In the genomic region with DNA sequence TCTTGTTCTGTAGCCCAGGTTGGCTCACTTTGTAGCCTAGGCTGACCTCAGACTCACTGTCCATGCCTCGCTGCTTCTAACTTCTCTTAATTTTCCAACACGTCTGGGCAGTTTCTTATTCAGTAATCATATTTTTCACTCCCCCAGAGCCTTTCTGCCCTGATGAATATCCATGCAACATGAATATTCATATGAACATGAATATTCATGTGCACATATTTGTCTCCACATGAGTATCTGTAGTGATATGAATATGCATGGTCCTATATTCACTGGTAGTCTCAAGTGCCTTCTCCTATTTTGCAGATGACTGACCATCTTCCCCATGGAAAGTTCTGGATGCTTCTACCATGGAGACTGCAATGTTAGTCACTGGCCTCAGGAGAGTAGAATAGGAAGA, we compare ENCODE assay signal across 24 mouse cellular contexts. TPM values are rescaled to one million over a fixed set of nuclear protein-coding genes. Genes with fewer than 3 reads are reported as not detected.
DNase-seq lines count a peak whose midpoint lies in the region; ATAC-seq and TF ChIP-seq lines count a peak whose summit lies in the region.
"Had no signal": no experiment of that assay in that cellular context is flagged by ENCODE, and none has a peak within 500 bp of the region (broad histone marks: within the 10 kb centered on the region; RNA-seq: fewer than 3 reads in every experiment).

No protein-coding gene starts in this region.

- H3K4me2 ChIP-seq in forebrain, embryonic 14.5 days (ENCODE audit: low read length) = no peak overlapping the region
- no peak overlapping the region for H3K4me2 ChIP-seq in kidney, embryonic 15.5 days
- H3K4me2 ChIP-seq: heart, embryonic 13.5 days had no signal

- H3K9ac ChIP-seq in forebrain, embryonic 14.5 days (ENCODE audit: low read length) = no peak overlapping the region
- H3K9ac ChIP-seq in kidney, embryonic 15.5 days = no peak overlapping the region
- H3K9ac ChIP-seq: heart, embryonic 13.5 days had no signal

- peaks cover 61% of the 10 kb centered on the region for H3K36me3 ChIP-seq in forebrain, embryonic 14.5 days (ENCODE audit: control insufficient read depth, insufficient read depth, low read length)
- H3K36me3 ChIP-seq in forebrain, embryonic 10.5 days (replicated peaks) = peaks cover 85% of the 10 kb centered on the region
- H3K36me3 ChIP-seq in kidney, embryonic 15.5 days = peaks cover 66% of the 10 kb centered on the region

- no peak overlapping the region for H3K4me3 ChIP-seq in forebrain, embryonic 14.5 days (ENCODE audit: low read depth, low read length)
- H3K4me3 ChIP-seq in forebrain, embryonic 10.5 days = no peak overlapping the region
- no peak overlapping the region for H3K4me3 ChIP-seq in layer of hippocampus, adult 2 months
- no peak overlapping the region for H3K4me3 ChIP-seq in kidney, embryonic 15.5 days (replicated peaks)
- H3K4me3 ChIP-seq: heart, adult 2 months; heart, embryonic 13.5 days; limb, embryonic 10.5 days had no signal

- H3K27me3 ChIP-seq in forebrain, embryonic 14.5 days (replicated peaks; ENCODE audit: control insufficient read depth, insufficient read depth, low read length) = no peaks in the 10 kb centered on the region
- H3K27me3 ChIP-seq in forebrain, embryonic 10.5 days (ENCODE audit: poor library complexity, severe bottlenecking) = no peaks in the 10 kb centered on the region
- no peaks in the 10 kb centered on the region for H3K27me3 ChIP-seq in kidney, embryonic 15.5 days
- H3K27me3 ChIP-seq: heart, embryonic 13.5 days; Patski had no signal

- no peak for DNase-seq in forebrain, embryonic 14.5 days (ENCODE audit: low spot score)
- DNase-seq in forebrain, embryonic 10.5 days (ENCODE audit: extremely low spot score, low spot score) = no peak
- no peak for DNase-seq in layer of hippocampus, adult 2 months (ENCODE audit: low spot score in 2 of 2)
- no peak for DNase-seq in layer of hippocampus, postnatal 36 days
- DNase-seq in A20 (ENCODE audit: low read depth, low spot score) = peak; percentile 27
- DNase-seq in brain, embryonic 14.5 days (ENCODE audit: low read depth) = peak; percentile 39
- no peak for DNase-seq in urinary bladder, postnatal 4 days (ENCODE audit: low spot score in 2 of 2)
- DNase-seq: cerebellum, adult 2 months; cerebellum, postnatal 36 days; gastrocnemius, postnatal 14 days; heart, adult 2 months; heart, postnatal 14 days; kidney, postnatal 4 days; lung, adult 2 months; lung, postnatal 14 days; midbrain, embryonic 14.5 days had no signal

- no peaks in the 10 kb centered on the region for H3K4me1 ChIP-seq in forebrain, embryonic 14.5 days (ENCODE audit: control insufficient read depth, insufficient read depth, low read length)
- no peaks in the 10 kb centered on the region for H3K4me1 ChIP-seq in forebrain, embryonic 10.5 days
- no peaks in the 10 kb centered on the region for H3K4me1 ChIP-seq in kidney, embryonic 15.5 days
- H3K4me1 ChIP-seq: limb, embryonic 10.5 days had no signal

- TF ChIP-seq CTCF in layer of hippocampus, adult 2 months (conservative IDR thresholded peaks at IDR 0.05) = no peak
- TF ChIP-seq CTCF in brain, embryonic 14.5 days (IDR thresholded peaks at IDR 0.05; ENCODE audit: borderline replicate concordance, extremely low read depth, insufficient read depth, insufficient read length) = no peak

- 72% methylated on average over 2 of the region's 2 CpGs for WGBS in forebrain, embryonic 14.5 days
- WGBS in forebrain, embryonic 10.5 days = 93% methylated on average over 2 of the region's 2 CpGs
- WGBS in kidney, embryonic 15.5 days = 91% methylated on average over 2 of the region's 2 CpGs

- H3K27ac ChIP-seq in forebrain, embryonic 14.5 days (ENCODE audit: low read depth, low read length) = no peak overlapping the region
- H3K27ac ChIP-seq in forebrain, embryonic 10.5 days = no peak overlapping the region
- H3K27ac ChIP-seq in layer of hippocampus, adult 2 months = peak overlapping the region; percentile 58; the same call in 1 of the 2 replicates
- H3K27ac ChIP-seq in kidney, embryonic 15.5 days = no peak overlapping the region
- H3K27ac ChIP-seq: heart, adult 2 months; heart, embryonic 13.5 days; limb, embryonic 10.5 days had no signal

- H3K9me3 ChIP-seq in forebrain, embryonic 14.5 days (replicated peaks; ENCODE audit: control insufficient read depth, low read length) = no peaks in the 10 kb centered on the region
- peaks cover 5% of the 10 kb centered on the region; the same call in 1 of the 2 replicates for H3K9me3 ChIP-seq in forebrain, embryonic 10.5 days
- no peaks in the 10 kb centered on the region for H3K9me3 ChIP-seq in kidney, embryonic 15.5 days (replicated peaks)
- H3K9me3 ChIP-seq: limb, embryonic 10.5 days had no signal

- no peak for TF ChIP-seq POLR2A in brain, embryonic 14.5 days (IDR thresholded peaks at IDR 0.05; ENCODE audit: borderline replicate concordance, extremely low read depth, insufficient read depth, insufficient read length, poor library complexity, severe bottlenecking)

- 0 out of 2 replicates have a peak, but pooled peaks have one; percentile 58 for ATAC-seq in forebrain, embryonic 14.5 days
- ATAC-seq in kidney, embryonic 15.5 days (replicated peaks; ENCODE audit: low FRiP score) = no peak
- ATAC-seq: intestine, postnatal 0 days; Patski had no signal

RNA-seq across cellular contexts. Expression of gene Clip2, which starts 31.1 kb away (rescaled TPM):
- polyA plus RNA-seq in forebrain, embryonic 14.5 days (2014; fragmentation: Nextera tagmentation; extraction: Ambion mirVana) = 11.1 and 15.6 TPM in 2 replicates
- polyA plus RNA-seq in forebrain, embryonic 10.5 days (2016; fragmentation: Nextera tagmentation; extraction: Ambion mirVana) = 4.2 and 4.5 TPM in 2 replicates
- total RNA-seq in layer of hippocampus, adult 2 months (2021) = 10 to 100 TPM; 90.0 to 99.3 TPM
- total RNA-seq in layer of hippocampus, postnatal 36 days (2021) = 100 to 1,000 TPM in 1 of 2 experiments, 10 to 100 TPM in 1; 96.7 to 105 TPM
- polyA plus RNA-seq in brain, embryonic 14.5 days (2012; rRNA removed) = 77.0 and 115 TPM in 2 replicates
- polyA plus RNA-seq in kidney, embryonic 15.5 days (2015; fragmentation: Nextera tagmentation; extraction: Ambion mirVana) = 3.9 and 4.2 TPM in 2 replicates

RNA-seq across cellular contexts. Expression of gene Syna, which starts 38.8 kb away (rescaled TPM):
- 0.10 TPM in 1 of 2 replicates, not detected in the other for polyA plus RNA-seq in forebrain, embryonic 14.5 days (2014; fragmentation: Nextera tagmentation; extraction: Ambion mirVana)
- 0.10 TPM in 1 of 2 replicates, not detected in the other for polyA plus RNA-seq in forebrain, embryonic 10.5 days (2016; fragmentation: Nextera tagmentation; extraction: Ambion mirVana)
- total RNA-seq in layer of hippocampus, adult 2 months (2021) = 1 to 10 TPM; 5.4 to 6.8 TPM
- total RNA-seq in layer of hippocampus, postnatal 36 days (2021) = 1 to 10 TPM; 5.1 to 5.2 TPM
- 0.04 and 0.06 TPM in 2 replicates for polyA plus RNA-seq in brain, embryonic 14.5 days (2012; rRNA removed)
- polyA plus RNA-seq in kidney, embryonic 15.5 days (2015; fragmentation: Nextera tagmentation; extraction: Ambion mirVana) = 0.32 TPM in 2 replicates
- total RNA-seq: adrenal gland, adult 18-20 months; heart, adult 2 months; heart, postnatal 14 days had no signal
- polyA plus RNA-seq: heart, adult 2 months; heart, embryonic 13.5 days; neural tube, embryonic 14.5 days; spleen, adult 2 months had no signal

Comparison
In these comparisons a context has a peak if more than half of its experiments do, and no peak if none do; other contexts are left out.
1. DNase-seq: peak in A20 (single experiment) and brain, embryonic 14.5 days (single experiment); none in forebrain, embryonic 14.5 days (single experiment), forebrain, embryonic 10.5 days (single experiment), layer of hippocampus, adult 2 months (0 of 2), layer of hippocampus, postnatal 36 days (0 of 2) and urinary bladder, postnatal 4 days (0 of 2).